Mouse (Mus musculus) left cerebral cortex, postnatal 25 days (tissue): ENCODE measurements around the gene Prr15. TPM values are rescaled to one million over a fixed set of nuclear protein-coding genes. Genes with fewer than 3 reads are reported as not detected.

Experiments
- DNase-seq, 2 experiments: peaks; one replicate each; pipeline ENCODE4 v3.0.0; 2022; ENCODE audit warnings: low spot score in 2 of 2, mixed read lengths in 1 of 2
- intact Hi-C: fragments of 180-260 bp; cut with DNase I; formaldehyde crosslinking; loops from one replicate; pipeline ENCODE4 v1.15.1; 2025
- total RNA-seq, 2 experiments: library from RNA; stranded (reverse); gene quantifications; 2 replicates each; pipeline ENCODE4 v1.2.3; 2021

Gene Prr15
- total RNA-seq, 2 experiments from 2014 or later = 1.9 to 2.0 TPM

GRCm38 (mm10) chr6:54329598-54329997, 4.0 kb downstream of the Prr15 start:
- DNase-seq = no peak
- intact Hi-C loops = loop anchor here (5.0 kb wide), 1 partner anchor 77 kb away; no protein-coding TSS in a partner anchor

GRCm38 (mm10) chr6:54330166-54330565, 4.5 kb downstream of the Prr15 start:
- intact Hi-C loops = no loop called here
- DNase-seq = no peak

GRCm38 (mm10) chr6:54331765-54332164, 6.1 kb downstream of the Prr15 start:
- intact Hi-C loops = no loop called here
- DNase-seq = no peak

- DNase-seq = no peak
- intact Hi-C loops = no loop called here
Observed at GRCm38 (mm10) chr6:54332203-54332602, 6.6 kb downstream of the Prr15 start.

- intact Hi-C loops = no loop called here
- DNase-seq = no peak
Observed at GRCm38 (mm10) chr6:54333116-54333651, 7.5 kb downstream of the Prr15 start.

GRCm38 (mm10) chr6:54333652-54334396, 8.2 kb downstream of the Prr15 start:
- no peak for DNase-seq
- intact Hi-C loops = no loop called here

GRCm38 (mm10) chr6:54337321-54337720, 11.7 kb downstream of the Prr15 start:
- no peak for DNase-seq
- intact Hi-C loops = no loop called here

- intact Hi-C loops = no loop called here
- DNase-seq = no peak
Observed at GRCm38 (mm10) chr6:54341133-54341532, 15.5 kb downstream of the Prr15 start.

- DNase-seq = peak in 1 of 2 experiments; percentile 30
- intact Hi-C loops = no loop called here
Observed at GRCm38 (mm10) chr6:54342223-54342622, 16.6 kb downstream of the Prr15 start.

GRCm38 (mm10) chr6:54351860-54352259, 26.2 kb downstream of the Prr15 start:
- peak in 1 of 2 experiments; percentile 19 for DNase-seq
- intact Hi-C loops = no loop called here

GRCm38 (mm10) chr6:54352931-54353690, 27.5 kb downstream of the Prr15 start:
- intact Hi-C loops = no loop called here
- DNase-seq = no peak

- intact Hi-C loops = no loop called here
- DNase-seq = no peak
Observed at GRCm38 (mm10) chr6:54353698-54354097, 28.1 kb downstream of the Prr15 start.

- intact Hi-C loops = no loop called here
- no peak for DNase-seq
Observed at GRCm38 (mm10) chr6:54355626-54356025, 30.0 kb downstream of the Prr15 start.

- intact Hi-C loops = no loop called here
- DNase-seq = no peak
Observed at GRCm38 (mm10) chr6:54362526-54363324, 37.1 kb downstream of the Prr15 start.

GRCm38 (mm10) chr6:54364406-54365136, 38.9 kb downstream of the Prr15 start:
- intact Hi-C loops = loop anchor here (5.0 kb wide), 2 partner anchors 112 to 582 kb away; no protein-coding TSS in a partner anchor
- DNase-seq = no peak

- intact Hi-C loops = loop anchor here (5.0 kb wide), 2 partner anchors 114 to 584 kb away; no protein-coding TSS in a partner anchor
- no peak for DNase-seq
Observed at GRCm38 (mm10) chr6:54366607-54367006, 41.0 kb downstream of the Prr15 start.

GRCm38 (mm10) chr6:54368071-54368470, 42.4 kb downstream of the Prr15 start:
- peak; percentile 57 to 64 for DNase-seq
- intact Hi-C loops = loop anchor here (5.0 kb wide), 2 partner anchors 116 to 586 kb away; no protein-coding TSS in a partner anchor

- no peak for DNase-seq
- intact Hi-C loops = loop anchor here (5.0 kb wide), 2 partner anchors 118 to 588 kb away; no protein-coding TSS in a partner anchor
Observed at GRCm38 (mm10) chr6:54369913-54370542, 44.4 kb downstream of the Prr15 start.
